Comparison of ENCODE assay signal across 8 mouse cellular contexts in genomic region chrX:107577501-107577900, GRCm38 (mm10).
DNase-seq lines count a peak whose midpoint lies in the region; ATAC-seq lines count a peak whose summit lies in the region.

No protein-coding gene starts in this region.

- no peak for ATAC-seq in activated CD4-positive, CD25-positive, alpha-beta regulatory T cell, adult 4 months

- DNase-seq in adrenal gland, postnatal 14 days = peak; percentile 13
- DNase-seq in adrenal gland, adult 18-20 months (ENCODE audit: low spot score in 2 of 2) = no peak
- DNase-seq in kidney, adult 9 months = peak; percentile 2
- no peak for DNase-seq in kidney, adult 11 months
- DNase-seq in 3T3-L1 (ENCODE audit: low read depth, low spot score) = peak; percentile 21
- DNase-seq in embryo, embryonic 10 days (ENCODE audit: low spot score) = peak; percentile 54
- DNase-seq in retina, embryonic 14.5 days (ENCODE audit: low spot score) = peak; percentile 54

Comparison
In these comparisons a context has a peak if more than half of its experiments do, and no peak if none do; other contexts are left out.
1. DNase-seq: peak in adrenal gland, postnatal 14 days (single experiment), kidney, adult 9 months (single experiment), 3T3-L1 (single experiment), embryo, embryonic 10 days (single experiment) and retina, embryonic 14.5 days (single experiment); none in adrenal gland, adult 18-20 months (0 of 2) and kidney, adult 11 months (single experiment).